Comparison of ENCODE assay signal across 12 mouse cellular contexts in the genomic region with DNA sequence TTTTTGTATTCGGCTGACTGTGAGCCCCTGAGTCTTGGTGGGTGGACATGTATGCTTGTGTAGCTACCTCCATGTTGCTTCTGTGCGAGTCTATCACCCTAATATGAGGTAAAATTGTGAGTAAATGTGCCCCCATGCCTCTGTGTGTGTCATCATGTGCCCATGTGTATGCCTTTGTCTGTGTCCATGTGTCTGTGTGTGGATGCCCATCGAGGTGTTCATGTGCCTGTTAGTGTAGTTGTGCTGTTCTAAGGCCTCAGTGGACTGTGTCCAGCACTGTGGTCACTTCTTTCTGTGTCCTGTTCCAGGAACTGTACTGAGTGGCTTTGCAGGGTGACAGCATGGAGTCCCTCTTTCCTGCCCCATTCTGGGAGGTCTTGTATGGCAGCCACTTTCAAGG. TPM values are rescaled to one million over a fixed set of nuclear protein-coding genes. Genes with fewer than 3 reads are reported as not detected.
DNase-seq lines count a peak whose midpoint lies in the region; ATAC-seq lines count a peak whose summit lies in the region.
"Had no signal": no experiment of that assay in that cellular context is flagged by ENCODE, and none has a peak within 500 bp of the region (broad histone marks: within the 10 kb centered on the region; RNA-seq: fewer than 3 reads in every experiment).

No protein-coding gene starts in this region.

- no peak for ATAC-seq in intestine, embryonic 15.5 days
- ATAC-seq in intestine, embryonic 16.5 days = no peak
- ATAC-seq in hindbrain, embryonic 13.5 days (ENCODE audit: low FRiP score) = peak; percentile 54
- peak; percentile 26; the same call in 1 of the 2 replicates for ATAC-seq in midbrain, embryonic 16.5 days

- H3K27ac ChIP-seq in intestine, embryonic 15.5 days = no peak overlapping the region
- no peak overlapping the region for H3K27ac ChIP-seq in intestine, embryonic 16.5 days (ENCODE audit: low read length)
- H3K27ac ChIP-seq in forebrain, embryonic 10.5 days = peak overlapping the region; percentile 82
- H3K27ac ChIP-seq in hindbrain, embryonic 13.5 days = peak overlapping the region; percentile 96
- H3K27ac ChIP-seq in midbrain, embryonic 16.5 days (ENCODE audit: low read length) = peak overlapping the region; percentile 92
- H3K27ac ChIP-seq: liver, embryonic 14.5 days had no signal

- H3K4me3 ChIP-seq in intestine, embryonic 15.5 days (replicated peaks) = no peak overlapping the region
- H3K4me3 ChIP-seq in intestine, embryonic 16.5 days (ENCODE audit: low read length) = no peak overlapping the region
- H3K4me3 ChIP-seq in forebrain, embryonic 10.5 days = peak overlapping the region; percentile 44
- H3K4me3 ChIP-seq in hindbrain, embryonic 13.5 days = peak overlapping the region; percentile 55
- peak overlapping the region; percentile 68 for H3K4me3 ChIP-seq in midbrain, embryonic 16.5 days (ENCODE audit: low read depth, low read length)

- 71% methylated on average over 3 of the region's 3 CpGs for WGBS in intestine, embryonic 15.5 days
- 71% methylated on average over 3 of the region's 3 CpGs for WGBS in intestine, embryonic 16.5 days
- 61% methylated on average over 3 of the region's 3 CpGs for WGBS in forebrain, embryonic 10.5 days
- WGBS in hindbrain, embryonic 13.5 days = 56% methylated on average over 3 of the region's 3 CpGs
- WGBS in midbrain, embryonic 16.5 days = 44% methylated on average over 3 of the region's 3 CpGs

- no peaks in the 10 kb centered on the region for H3K36me3 ChIP-seq in intestine, embryonic 15.5 days
- no peaks in the 10 kb centered on the region for H3K36me3 ChIP-seq in intestine, embryonic 16.5 days (ENCODE audit: control insufficient read depth, insufficient read depth, low read length)
- peaks cover 3% of the 10 kb centered on the region; the same call in 1 of the 2 replicates for H3K36me3 ChIP-seq in forebrain, embryonic 10.5 days (replicated peaks)
- peaks cover 24% of the 10 kb centered on the region for H3K36me3 ChIP-seq in hindbrain, embryonic 13.5 days
- peaks cover 12% of the 10 kb centered on the region for H3K36me3 ChIP-seq in midbrain, embryonic 16.5 days (ENCODE audit: control insufficient read depth, insufficient read depth, low read length)

- no peak for DNase-seq in forebrain, embryonic 10.5 days (ENCODE audit: extremely low spot score, low spot score)
- DNase-seq in cerebellum, adult 9-10 months = no peak
- DNase-seq in kidney, postnatal 4 days = no peak
- no peak for DNase-seq in cerebellum, postnatal 25 days
- DNase-seq: cerebellum, adult 9-11 months; kidney, postnatal 14 days had no signal

- peak overlapping the region; percentile 48; the same call in 1 of the 2 replicates for H3K4me2 ChIP-seq in intestine, embryonic 15.5 days (replicated peaks)
- no peak overlapping the region for H3K4me2 ChIP-seq in intestine, embryonic 16.5 days (ENCODE audit: low read depth, low read length)
- peak overlapping the region; percentile 88 for H3K4me2 ChIP-seq in hindbrain, embryonic 13.5 days
- peak overlapping the region; percentile 85 for H3K4me2 ChIP-seq in midbrain, embryonic 16.5 days (ENCODE audit: low read length)

- no peak overlapping the region for H3K9ac ChIP-seq in intestine, embryonic 15.5 days
- H3K9ac ChIP-seq in intestine, embryonic 16.5 days (ENCODE audit: low read depth, low read length) = no peak overlapping the region
- peak overlapping the region; percentile 83 for H3K9ac ChIP-seq in hindbrain, embryonic 13.5 days
- peak overlapping the region; percentile 84 for H3K9ac ChIP-seq in midbrain, embryonic 16.5 days (ENCODE audit: low read depth, low read length)
- H3K9ac ChIP-seq: liver, embryonic 14.5 days had no signal

- no peaks in the 10 kb centered on the region for H3K9me3 ChIP-seq in intestine, embryonic 15.5 days
- no peaks in the 10 kb centered on the region for H3K9me3 ChIP-seq in intestine, embryonic 16.5 days (ENCODE audit: control insufficient read depth, low read length)
- H3K9me3 ChIP-seq in forebrain, embryonic 10.5 days = no peaks in the 10 kb centered on the region
- H3K9me3 ChIP-seq in hindbrain, embryonic 13.5 days = no peaks in the 10 kb centered on the region
- H3K9me3 ChIP-seq in midbrain, embryonic 16.5 days (replicated peaks; ENCODE audit: control insufficient read depth, low read length, poor library complexity, severe bottlenecking) = no peaks in the 10 kb centered on the region

- no peaks in the 10 kb centered on the region for H3K27me3 ChIP-seq in intestine, embryonic 15.5 days (replicated peaks)
- H3K27me3 ChIP-seq in intestine, embryonic 16.5 days (replicated peaks; ENCODE audit: control insufficient read depth, insufficient read depth, low read length) = no peaks in the 10 kb centered on the region
- no peaks in the 10 kb centered on the region for H3K27me3 ChIP-seq in forebrain, embryonic 10.5 days (ENCODE audit: poor library complexity, severe bottlenecking)
- H3K27me3 ChIP-seq in hindbrain, embryonic 13.5 days = no peaks in the 10 kb centered on the region
- no peaks in the 10 kb centered on the region for H3K27me3 ChIP-seq in midbrain, embryonic 16.5 days (ENCODE audit: control insufficient read depth, insufficient read depth, low read depth, low read length)

- H3K4me1 ChIP-seq in intestine, embryonic 15.5 days (replicated peaks) = peaks cover 4% of the 10 kb centered on the region; the same call in 1 of the 2 replicates
- no peaks in the 10 kb centered on the region for H3K4me1 ChIP-seq in intestine, embryonic 16.5 days (ENCODE audit: control insufficient read depth, insufficient read depth, low read length)
- peaks cover 23% of the 10 kb centered on the region for H3K4me1 ChIP-seq in forebrain, embryonic 10.5 days
- peaks cover 59% of the 10 kb centered on the region for H3K4me1 ChIP-seq in hindbrain, embryonic 13.5 days (replicated peaks)
- peaks cover 38% of the 10 kb centered on the region for H3K4me1 ChIP-seq in midbrain, embryonic 16.5 days (ENCODE audit: control insufficient read depth, insufficient read depth, low read length)

RNA-seq across cellular contexts. Expression of a gene that starts 0.6 kb away (rescaled TPM):
- polyA plus RNA-seq in intestine, embryonic 15.5 days (2015; fragmentation: Nextera tagmentation; extraction: Ambion mirVana) = 1.6 and 1.7 TPM in 2 replicates
- polyA plus RNA-seq in intestine, embryonic 16.5 days (2015; fragmentation: Nextera tagmentation; extraction: Ambion mirVana) = 1.2 and 1.7 TPM in 2 replicates
- 4.5 and 5.2 TPM in 2 replicates for polyA plus RNA-seq in forebrain, embryonic 10.5 days (2016; fragmentation: Nextera tagmentation; extraction: Ambion mirVana)
- 79.2 and 83.9 TPM in 2 replicates for polyA plus RNA-seq in hindbrain, embryonic 13.5 days (2015; fragmentation: Nextera tagmentation; extraction: Ambion mirVana)
- polyA plus RNA-seq in midbrain, embryonic 16.5 days (2015; fragmentation: Nextera tagmentation; extraction: Ambion mirVana) = 103 and 111 TPM in 2 replicates

RNA-seq across cellular contexts. Expression of a gene that starts 17.1 kb away (rescaled TPM):
- polyA plus RNA-seq in intestine, embryonic 15.5 days (2015; fragmentation: Nextera tagmentation; extraction: Ambion mirVana) = not detected in 2 replicates
- polyA plus RNA-seq in intestine, embryonic 16.5 days (2015; fragmentation: Nextera tagmentation; extraction: Ambion mirVana) = not detected in 2 replicates
- not detected in 2 replicates for polyA plus RNA-seq in forebrain, embryonic 10.5 days (2016; fragmentation: Nextera tagmentation; extraction: Ambion mirVana)
- not detected in 2 replicates for polyA plus RNA-seq in hindbrain, embryonic 13.5 days (2015; fragmentation: Nextera tagmentation; extraction: Ambion mirVana)
- polyA plus RNA-seq in midbrain, embryonic 16.5 days (2015; fragmentation: Nextera tagmentation; extraction: Ambion mirVana) = not detected in 2 replicates
- polyA plus RNA-seq: liver, embryonic 14.5 days; spleen, adult 2 months had no signal

RNA-seq across cellular contexts. Expression of a gene that starts 21.6 kb away (rescaled TPM):
- 37.4 and 39.4 TPM in 2 replicates for polyA plus RNA-seq in intestine, embryonic 15.5 days (2015; fragmentation: Nextera tagmentation; extraction: Ambion mirVana)
- polyA plus RNA-seq in intestine, embryonic 16.5 days (2015; fragmentation: Nextera tagmentation; extraction: Ambion mirVana) = 36.1 and 39.6 TPM in 2 replicates
- 75.0 and 81.6 TPM in 2 replicates for polyA plus RNA-seq in forebrain, embryonic 10.5 days (2016; fragmentation: Nextera tagmentation; extraction: Ambion mirVana)
- polyA plus RNA-seq in hindbrain, embryonic 13.5 days (2015; fragmentation: Nextera tagmentation; extraction: Ambion mirVana) = 43.6 and 44.4 TPM in 2 replicates
- 60.8 and 65.1 TPM in 2 replicates for polyA plus RNA-seq in midbrain, embryonic 16.5 days (2015; fragmentation: Nextera tagmentation; extraction: Ambion mirVana)

RNA-seq across cellular contexts. Expression of a gene that starts 35.3 kb away (rescaled TPM):
- polyA plus RNA-seq in intestine, embryonic 15.5 days (2015; fragmentation: Nextera tagmentation; extraction: Ambion mirVana) = 14.9 and 15.7 TPM in 2 replicates
- polyA plus RNA-seq in intestine, embryonic 16.5 days (2015; fragmentation: Nextera tagmentation; extraction: Ambion mirVana) = 15.1 and 16.4 TPM in 2 replicates
- polyA plus RNA-seq in forebrain, embryonic 10.5 days (2016; fragmentation: Nextera tagmentation; extraction: Ambion mirVana) = 17.0 and 18.7 TPM in 2 replicates
- 36.0 and 42.4 TPM in 2 replicates for polyA plus RNA-seq in hindbrain, embryonic 13.5 days (2015; fragmentation: Nextera tagmentation; extraction: Ambion mirVana)
- polyA plus RNA-seq in midbrain, embryonic 16.5 days (2015; fragmentation: Nextera tagmentation; extraction: Ambion mirVana) = 58.2 and 59.2 TPM in 2 replicates

RNA-seq across cellular contexts. Expression of a gene that starts 43.9 kb away (rescaled TPM):
- polyA plus RNA-seq in intestine, embryonic 15.5 days (2015; fragmentation: Nextera tagmentation; extraction: Ambion mirVana) = 28.0 and 29.0 TPM in 2 replicates
- polyA plus RNA-seq in intestine, embryonic 16.5 days (2015; fragmentation: Nextera tagmentation; extraction: Ambion mirVana) = 28.9 and 30.1 TPM in 2 replicates
- polyA plus RNA-seq in forebrain, embryonic 10.5 days (2016; fragmentation: Nextera tagmentation; extraction: Ambion mirVana) = 19.7 and 21.2 TPM in 2 replicates
- 19.1 and 20.2 TPM in 2 replicates for polyA plus RNA-seq in hindbrain, embryonic 13.5 days (2015; fragmentation: Nextera tagmentation; extraction: Ambion mirVana)
- polyA plus RNA-seq in midbrain, embryonic 16.5 days (2015; fragmentation: Nextera tagmentation; extraction: Ambion mirVana) = 14.6 and 15.7 TPM in 2 replicates

Comparison
In these comparisons a context has a peak if more than half of its experiments do, and no peak if none do; other contexts are left out.
1. ATAC-seq: peak in hindbrain, embryonic 13.5 days (single experiment) and midbrain, embryonic 16.5 days (single experiment); none in intestine, embryonic 15.5 days (single experiment) and intestine, embryonic 16.5 days (single experiment).
2. H3K27ac ChIP-seq: peak in forebrain, embryonic 10.5 days (single experiment), hindbrain, embryonic 13.5 days (single experiment) and midbrain, embryonic 16.5 days (single experiment); none in intestine, embryonic 15.5 days (single experiment) and intestine, embryonic 16.5 days (single experiment).
3. H3K4me3 ChIP-seq: peak in forebrain, embryonic 10.5 days (single experiment), hindbrain, embryonic 13.5 days (single experiment) and midbrain, embryonic 16.5 days (single experiment); none in intestine, embryonic 15.5 days (single experiment) and intestine, embryonic 16.5 days (single experiment).
4. H3K9ac ChIP-seq: peak in hindbrain, embryonic 13.5 days (single experiment) and midbrain, embryonic 16.5 days (single experiment); none in intestine, embryonic 15.5 days (single experiment) and intestine, embryonic 16.5 days (single experiment).
5. RNA of a gene that starts 0.6 kb away (polyA plus RNA-seq): 103 to 111 TPM in midbrain, embryonic 16.5 days and 79.2 to 83.9 TPM in hindbrain, embryonic 13.5 days; 4.5 to 5.2 TPM in forebrain, embryonic 10.5 days, 1.2 to 1.7 TPM in intestine, embryonic 16.5 days and 1.6 to 1.7 TPM in intestine, embryonic 15.5 days; every median in the first group is over 10 times any median in the second.